Mouse (Mus musculus): Measurements from ENCODE around the gene Acsf3. TPM values are rescaled to one million over a fixed set of nuclear protein-coding genes. Genes with fewer than 3 reads are reported as not detected.

Gene Acsf3
- polyA plus RNA-seq, 1 experiment from 2014 or later = 18.2 TPM

GRCm38 (mm10) chr8:122859843-122860242 is 84.6 kb downstream of the Acsf3 start:
- Histone ChIP-seq H3K27me3 (no peaks in the 10 kb centered on the region), H3K9me3 (peaks cover 9% of the 10 kb centered on the region), H3K36me3 (no peaks in the 10 kb centered on the region), H3K27ac (no peak overlapping the region), H3K4me3 (no peak overlapping the region), H3K4me1 (no peaks in the 10 kb centered on the region), H3K9ac (no peak overlapping the region), H3K4me2 (replicated peaks) (no peak overlapping the region)
- WGBS = 61% methylated on average over 13 of the region's 13 CpGs
- ATAC-seq (ENCODE audit: low FRiP score, low read depth) = no peak

DNA sequence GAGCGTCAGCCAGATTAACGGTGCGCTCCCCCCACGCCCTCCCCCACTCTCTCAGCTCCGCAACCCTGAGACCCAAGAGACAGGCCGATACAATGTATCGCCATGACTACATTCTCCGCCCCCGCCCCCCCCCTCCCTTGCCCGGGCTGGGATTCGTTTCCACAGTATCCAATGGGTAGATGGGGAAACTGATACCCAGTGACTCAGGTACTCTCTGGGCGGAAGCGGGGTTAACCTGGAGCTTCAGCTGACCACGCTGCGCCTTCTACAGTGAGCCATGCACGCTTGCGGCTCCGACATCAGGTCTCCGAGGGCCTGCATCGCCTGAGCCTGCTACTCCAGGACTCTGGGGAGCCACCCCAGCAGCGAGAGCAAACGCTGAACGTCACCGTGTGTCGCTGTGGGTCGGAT is 89.4 kb downstream of the Acsf3 start:
- no peaks in the 10 kb centered on the region for H3K27me3 ChIP-seq
- peak; percentile 35; the same call in 1 of the 2 replicates for ATAC-seq (ENCODE audit: low FRiP score, low read depth)
- H3K36me3 ChIP-seq = peaks cover 4% of the 10 kb centered on the region; the same call in 1 of the 2 replicates
- no peak overlapping the region for H3K27ac ChIP-seq
- H3K4me2 ChIP-seq (replicated peaks) = peak overlapping the region; percentile 63
- WGBS = 60% methylated on average over 26 of the region's 26 CpGs
- H3K9ac ChIP-seq = peak overlapping the region; percentile 39; the same call in 1 of the 2 replicates
- peak overlapping the region; percentile 34 for H3K4me3 ChIP-seq
- no peaks in the 10 kb centered on the region for H3K4me1 ChIP-seq
- peaks cover 23% of the 10 kb centered on the region for H3K9me3 ChIP-seq

GRCm38 (mm10) chr8:122865441-122865840 is 90.2 kb downstream of the Acsf3 start:
- Histone ChIP-seq H3K9ac (no peak overlapping the region), H3K4me2 (replicated peaks) (peak overlapping the region; percentile 63), H3K27ac (no peak overlapping the region), H3K27me3 (no peaks in the 10 kb centered on the region), H3K36me3 (peaks cover 4% of the 10 kb centered on the region; the same call in 1 of the 2 replicates), H3K4me1 (peaks cover 1% of the 10 kb centered on the region; the same call in 1 of the 2 replicates), H3K4me3 (peak overlapping the region; percentile 34), H3K9me3 (peaks cover 23% of the 10 kb centered on the region)
- 78% methylated on average over 10 of the region's 10 CpGs for WGBS
- ATAC-seq (ENCODE audit: low FRiP score, low read depth) = no peak

GRCm38 (mm10) chr8:122866231-122866630 is 90.9 kb downstream of the Acsf3 start:
- Histone ChIP-seq H3K9me3 (peaks cover 23% of the 10 kb centered on the region), H3K4me1 (peaks cover 3% of the 10 kb centered on the region; the same call in 1 of the 2 replicates), H3K27me3 (no peaks in the 10 kb centered on the region), H3K36me3 (peaks cover 4% of the 10 kb centered on the region; the same call in 1 of the 2 replicates), H3K27ac (no peak overlapping the region), H3K4me2 (replicated peaks) (no peak overlapping the region), H3K4me3 (no peak overlapping the region), H3K9ac (no peak overlapping the region)
- ATAC-seq (ENCODE audit: low FRiP score, low read depth) = no peak
- 73% methylated on average over 8 of the region's 8 CpGs for WGBS

Other genes with a start within 250 kb of the Acsf3 start
- gene Piezo1, start 224.2 kb upstream of the Acsf3 start, polyA plus RNA-seq (2015; fragmentation: Nextera tagmentation; extraction: Ambion mirVana) = 14.0 and 14.7 TPM in 2 replicates
- gene Cdt1, start 207.5 kb upstream of the Acsf3 start, polyA plus RNA-seq (2015; fragmentation: Nextera tagmentation; extraction: Ambion mirVana) = 39.3 and 40.2 TPM in 2 replicates
- gene Aprt, start 198.6 kb upstream of the Acsf3 start, polyA plus RNA-seq (2015; fragmentation: Nextera tagmentation; extraction: Ambion mirVana) = 335 and 351 TPM in 2 replicates
- gene Galns, start 164.0 kb upstream of the Acsf3 start, polyA plus RNA-seq (2015; fragmentation: Nextera tagmentation; extraction: Ambion mirVana) = 9.0 and 9.7 TPM in 2 replicates
- 49.6 and 55.6 TPM in 2 replicates for gene Trappc2l, start 163.8 kb upstream of the Acsf3 start, polyA plus RNA-seq (2015; fragmentation: Nextera tagmentation; extraction: Ambion mirVana)
- gene Pabpn1l, start 152.7 kb upstream of the Acsf3 start, polyA plus RNA-seq (2015; fragmentation: Nextera tagmentation; extraction: Ambion mirVana) = not detected in 2 replicates
- gene Cbfa2t3, start 76.4 kb upstream of the Acsf3 start, polyA plus RNA-seq (2015; fragmentation: Nextera tagmentation; extraction: Ambion mirVana) = 4.3 and 4.8 TPM in 2 replicates
- gene Cdh15, start 72.5 kb downstream of the Acsf3 start, polyA plus RNA-seq (2015; fragmentation: Nextera tagmentation; extraction: Ambion mirVana) = 27.2 and 28.6 TPM in 2 replicates

Data from limb, embryonic 13.5 days (tissue).